Mouse (Mus musculus): ENCODE data around the gene Jmjd6. TPM values are rescaled to one million over a fixed set of nuclear protein-coding genes. Genes with fewer than 3 reads are reported as not detected.

Jmjd6 gene
- polyA plus RNA-seq (2014; fragmentation: Nextera tagmentation; extraction: Ambion mirVana), result 64.6 and 65.7 TPM in 2 replicates

GRCm38 (mm10) chr11:116843261-116844233 lies at the start of gene Jmjd6, which contains the start of gene Mettl23:
Gene Jmjd6 (minus strand): TSS chr11:116843449.
Gene Mettl23 (plus strand): TSS chr11:116843278.
- Histone ChIP-seq H3K4me1 (replicated peaks; ENCODE audit: control insufficient read depth, insufficient read depth, low read length) (peaks cover 35% of the 10 kb centered on the region), H3K27ac (peak within 1 kb of the TSS; percentile 98), H3K9ac (peak within 1 kb of the TSS; percentile 87), H3K9me3 (ENCODE audit: control insufficient read depth, low read length) (no peaks in the 10 kb centered on the region), H3K27me3 (ENCODE audit: control insufficient read depth, insufficient read depth, low read length) (no peaks in the 10 kb centered on the region), H3K36me3 (replicated peaks; ENCODE audit: control insufficient read depth, insufficient read depth) (peaks cover 44% of the 10 kb centered on the region), H3K4me3 (replicated peaks; ENCODE audit: low read length) (peak within 1 kb of the TSS; percentile 80), H3K4me2 (replicated peaks) (peak within 1 kb of the TSS; percentile 90)
- WGBS, result under 1% methylated on average over 70 of the region's 72 CpGs
- peak; percentile 97 for ATAC-seq (ENCODE audit: low FRiP score)
- DNase-seq (ENCODE audit: low spot score), result peak; percentile 95

- Histone ChIP-seq H3K4me2 (replicated peaks) (no peak overlapping the region), H3K27ac (no peak overlapping the region), H3K27me3 (ENCODE audit: control insufficient read depth, insufficient read depth, low read length) (no peaks in the 10 kb centered on the region), H3K4me1 (replicated peaks; ENCODE audit: control insufficient read depth, insufficient read depth, low read length) (peaks cover 6% of the 10 kb centered on the region), H3K36me3 (replicated peaks; ENCODE audit: control insufficient read depth, insufficient read depth) (no peaks in the 10 kb centered on the region), H3K9ac (no peak overlapping the region), H3K4me3 (replicated peaks; ENCODE audit: low read length) (no peak overlapping the region), H3K9me3 (ENCODE audit: control insufficient read depth, low read length) (no peaks in the 10 kb centered on the region)
- DNase-seq (ENCODE audit: low spot score) (no peak), ATAC-seq (ENCODE audit: low FRiP score) (no peak)
- 66% methylated on average over 5 of the region's 5 CpGs for WGBS
These were observed 43.9 kb upstream of the Jmjd6 start for GRCm38 (mm10) chr11:116887136-116887535.

GRCm38 (mm10) chr11:116885275-116886151 lies 42.3 kb upstream of the Jmjd6 start:
- no peak overlapping the region for H3K27ac ChIP-seq
- H3K36me3 ChIP-seq (replicated peaks; ENCODE audit: control insufficient read depth, insufficient read depth), result no peaks in the 10 kb centered on the region
- peaks cover 6% of the 10 kb centered on the region for H3K4me1 ChIP-seq (replicated peaks; ENCODE audit: control insufficient read depth, insufficient read depth, low read length)
- peak overlapping the region; percentile 45 for H3K4me2 ChIP-seq (replicated peaks)
- ATAC-seq (ENCODE audit: low FRiP score) (peak; percentile 57; the same call in 1 of the 2 replicates), DNase-seq (ENCODE audit: low spot score) (peak; percentile 97)
- no peaks in the 10 kb centered on the region for H3K9me3 ChIP-seq (ENCODE audit: control insufficient read depth, low read length)
- peak overlapping the region; percentile 13 for H3K4me3 ChIP-seq (replicated peaks; ENCODE audit: low read length)
- 0 out of 2 replicates have a peak overlapping the region, but pooled peaks have one; percentile 7 for H3K9ac ChIP-seq
- no peaks in the 10 kb centered on the region for H3K27me3 ChIP-seq (ENCODE audit: control insufficient read depth, insufficient read depth, low read length)
- 4% methylated on average over 28 of the region's 28 CpGs for WGBS

GRCm38 (mm10) chr11:116884061-116884460 lies 40.8 kb upstream of the Jmjd6 start:
- Histone ChIP-seq H3K27ac (no peak overlapping the region), H3K9me3 (ENCODE audit: control insufficient read depth, low read length) (no peaks in the 10 kb centered on the region), H3K27me3 (ENCODE audit: control insufficient read depth, insufficient read depth, low read length) (no peaks in the 10 kb centered on the region), H3K4me1 (replicated peaks; ENCODE audit: control insufficient read depth, insufficient read depth, low read length) (peaks cover 6% of the 10 kb centered on the region), H3K4me2 (replicated peaks) (no peak overlapping the region), H3K9ac (no peak overlapping the region), H3K4me3 (replicated peaks; ENCODE audit: low read length) (no peak overlapping the region), H3K36me3 (replicated peaks; ENCODE audit: control insufficient read depth, insufficient read depth) (no peaks in the 10 kb centered on the region)
- ATAC-seq (ENCODE audit: low FRiP score) (no peak), DNase-seq (ENCODE audit: low spot score) (no peak)
- WGBS, result 89% methylated on average over 6 of the region's 6 CpGs

- H3K36me3 ChIP-seq (replicated peaks; ENCODE audit: control insufficient read depth, insufficient read depth), result no peaks in the 10 kb centered on the region
- no peaks in the 10 kb centered on the region for H3K9me3 ChIP-seq (ENCODE audit: control insufficient read depth, low read length)
- no peak overlapping the region for H3K9ac ChIP-seq
- H3K27ac ChIP-seq, result no peak overlapping the region
- 80% methylated on average over 10 of the region's 10 CpGs for WGBS
- ATAC-seq (ENCODE audit: low FRiP score) (no peak), DNase-seq (ENCODE audit: low spot score) (no peak)
- peaks cover 6% of the 10 kb centered on the region for H3K4me1 ChIP-seq (replicated peaks; ENCODE audit: control insufficient read depth, insufficient read depth, low read length)
- H3K4me3 ChIP-seq (replicated peaks; ENCODE audit: low read length), result no peak overlapping the region
- H3K4me2 ChIP-seq (replicated peaks), result no peak overlapping the region
- H3K27me3 ChIP-seq (ENCODE audit: control insufficient read depth, insufficient read depth, low read length), result no peaks in the 10 kb centered on the region
These were observed 39.2 kb upstream of the Jmjd6 start for GRCm38 (mm10) chr11:116882446-116882845.

GRCm38 (mm10) chr11:116881440-116881839 lies 38.2 kb upstream of the Jmjd6 start:
- ATAC-seq (ENCODE audit: low FRiP score), result no peak
- WGBS, result 76% methylated on average over 5 of the region's 5 CpGs

GRCm38 (mm10) chr11:116880839-116881238 lies 37.6 kb upstream of the Jmjd6 start:
- WGBS, result 63% methylated on average over 7 of the region's 7 CpGs
- H3K27ac ChIP-seq, result no peak overlapping the region
- no peak for ATAC-seq (ENCODE audit: low FRiP score)
- no peaks in the 10 kb centered on the region for H3K9me3 ChIP-seq (ENCODE audit: control insufficient read depth, low read length)
- no peak overlapping the region for H3K4me3 ChIP-seq (replicated peaks; ENCODE audit: low read length)
- DNase-seq (ENCODE audit: low spot score), result no peak
- H3K36me3 ChIP-seq (replicated peaks; ENCODE audit: control insufficient read depth, insufficient read depth), result 0 out of 2 replicates have a peak, but pooled peaks cover 2% of the 10 kb centered on the region
- peaks cover 5% of the 10 kb centered on the region for H3K4me1 ChIP-seq (replicated peaks; ENCODE audit: control insufficient read depth, insufficient read depth, low read length)
- H3K4me2 ChIP-seq (replicated peaks), result no peak overlapping the region
- H3K27me3 ChIP-seq (ENCODE audit: control insufficient read depth, insufficient read depth, low read length), result no peaks in the 10 kb centered on the region
- H3K9ac ChIP-seq, result no peak overlapping the region

More at GRCm38 (mm10) chr11:116881440-116881839, 38.2 kb upstream of the Jmjd6 start:
- H3K4me1 ChIP-seq (replicated peaks; ENCODE audit: control insufficient read depth, insufficient read depth, low read length), result peaks cover 6% of the 10 kb centered on the region
- no peak overlapping the region for H3K4me3 ChIP-seq (replicated peaks; ENCODE audit: low read length)
- no peak overlapping the region for H3K4me2 ChIP-seq (replicated peaks)
- no peaks in the 10 kb centered on the region for H3K27me3 ChIP-seq (ENCODE audit: control insufficient read depth, insufficient read depth, low read length)
- H3K36me3 ChIP-seq (replicated peaks; ENCODE audit: control insufficient read depth, insufficient read depth), result no peaks in the 10 kb centered on the region
- no peaks in the 10 kb centered on the region for H3K9me3 ChIP-seq (ENCODE audit: control insufficient read depth, low read length)
- H3K9ac ChIP-seq, result no peak overlapping the region
- no peak for DNase-seq (ENCODE audit: low spot score)
- no peak overlapping the region for H3K27ac ChIP-seq

- DNase-seq (ENCODE audit: low spot score) (no peak), ATAC-seq (ENCODE audit: low FRiP score) (no peak)
- Histone ChIP-seq H3K36me3 (replicated peaks; ENCODE audit: control insufficient read depth, insufficient read depth) (peaks cover 24% of the 10 kb centered on the region), H3K9ac (no peak overlapping the region), H3K4me3 (replicated peaks; ENCODE audit: low read length) (no peak overlapping the region), H3K27me3 (ENCODE audit: control insufficient read depth, insufficient read depth, low read length) (no peaks in the 10 kb centered on the region), H3K9me3 (ENCODE audit: control insufficient read depth, low read length) (no peaks in the 10 kb centered on the region), H3K4me1 (replicated peaks; ENCODE audit: control insufficient read depth, insufficient read depth, low read length) (no peaks in the 10 kb centered on the region), H3K4me2 (replicated peaks) (no peak overlapping the region), H3K27ac (no peak overlapping the region)
- WGBS, result 89% methylated on average over 8 of the region's 8 CpGs
These were observed 35.2 kb upstream of the Jmjd6 start for GRCm38 (mm10) chr11:116878454-116878853.

GRCm38 (mm10) chr11:116873987-116874386 lies 30.7 kb upstream of the Jmjd6 start:
- H3K27me3 ChIP-seq (ENCODE audit: control insufficient read depth, insufficient read depth, low read length), result no peaks in the 10 kb centered on the region
- DNase-seq (ENCODE audit: low spot score) (no peak), ATAC-seq (ENCODE audit: low FRiP score) (no peak)
- H3K9ac ChIP-seq, result no peak overlapping the region
- no peak overlapping the region for H3K27ac ChIP-seq
- WGBS, result 86% methylated on average over 20 of the region's 20 CpGs
- H3K9me3 ChIP-seq (ENCODE audit: control insufficient read depth, low read length), result no peaks in the 10 kb centered on the region
- no peak overlapping the region for H3K4me2 ChIP-seq (replicated peaks)
- peaks cover 66% of the 10 kb centered on the region for H3K36me3 ChIP-seq (replicated peaks; ENCODE audit: control insufficient read depth, insufficient read depth)
- no peaks in the 10 kb centered on the region for H3K4me1 ChIP-seq (replicated peaks; ENCODE audit: control insufficient read depth, insufficient read depth, low read length)
- no peak overlapping the region for H3K4me3 ChIP-seq (replicated peaks; ENCODE audit: low read length)

Measured in hindbrain, embryonic 14.5 days (tissue).